Mouse (Mus musculus): Measurements from ENCODE around the gene Add3.

The Add3 gene

DNA sequence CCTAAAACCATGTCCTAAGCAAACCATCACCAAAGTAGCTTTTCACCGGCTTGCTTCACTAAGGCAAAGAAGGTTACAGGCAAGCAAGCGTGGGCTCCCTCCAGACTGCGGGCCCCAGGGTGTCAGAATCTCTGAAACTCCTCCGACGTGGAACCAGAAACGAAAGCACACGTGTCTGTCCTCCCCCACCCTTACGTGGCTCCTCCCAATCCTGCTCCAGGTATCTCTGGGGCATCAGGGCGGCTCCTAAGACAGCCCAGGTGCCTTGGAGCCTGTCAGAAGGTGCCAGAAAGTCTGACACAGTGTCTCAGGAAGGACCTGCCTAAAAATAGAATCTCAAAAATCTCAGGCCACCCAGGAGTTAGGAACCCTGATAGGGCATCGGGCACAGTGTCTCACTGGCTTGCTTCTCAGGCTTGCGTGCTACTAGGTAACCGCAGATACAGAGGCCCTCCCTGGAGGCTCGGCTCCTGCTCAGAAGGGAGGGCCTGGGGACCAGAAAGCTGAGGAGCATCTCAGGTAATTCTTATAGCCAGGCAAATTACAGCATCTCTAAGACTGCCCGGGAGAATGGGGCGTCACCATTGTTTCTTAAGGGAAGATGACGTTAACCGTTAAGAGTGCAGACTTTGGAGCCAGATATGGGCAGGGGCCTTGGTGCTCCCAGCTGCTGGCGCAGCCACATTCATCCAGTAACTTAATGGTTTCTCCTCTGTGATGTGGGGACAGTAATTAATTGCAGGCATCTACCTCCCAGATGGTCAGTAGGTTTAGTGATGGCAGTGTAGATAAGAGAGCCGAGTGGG, 136.9 kb downstream of the Add3 start:
- no peak for DNase-seq

DNA sequence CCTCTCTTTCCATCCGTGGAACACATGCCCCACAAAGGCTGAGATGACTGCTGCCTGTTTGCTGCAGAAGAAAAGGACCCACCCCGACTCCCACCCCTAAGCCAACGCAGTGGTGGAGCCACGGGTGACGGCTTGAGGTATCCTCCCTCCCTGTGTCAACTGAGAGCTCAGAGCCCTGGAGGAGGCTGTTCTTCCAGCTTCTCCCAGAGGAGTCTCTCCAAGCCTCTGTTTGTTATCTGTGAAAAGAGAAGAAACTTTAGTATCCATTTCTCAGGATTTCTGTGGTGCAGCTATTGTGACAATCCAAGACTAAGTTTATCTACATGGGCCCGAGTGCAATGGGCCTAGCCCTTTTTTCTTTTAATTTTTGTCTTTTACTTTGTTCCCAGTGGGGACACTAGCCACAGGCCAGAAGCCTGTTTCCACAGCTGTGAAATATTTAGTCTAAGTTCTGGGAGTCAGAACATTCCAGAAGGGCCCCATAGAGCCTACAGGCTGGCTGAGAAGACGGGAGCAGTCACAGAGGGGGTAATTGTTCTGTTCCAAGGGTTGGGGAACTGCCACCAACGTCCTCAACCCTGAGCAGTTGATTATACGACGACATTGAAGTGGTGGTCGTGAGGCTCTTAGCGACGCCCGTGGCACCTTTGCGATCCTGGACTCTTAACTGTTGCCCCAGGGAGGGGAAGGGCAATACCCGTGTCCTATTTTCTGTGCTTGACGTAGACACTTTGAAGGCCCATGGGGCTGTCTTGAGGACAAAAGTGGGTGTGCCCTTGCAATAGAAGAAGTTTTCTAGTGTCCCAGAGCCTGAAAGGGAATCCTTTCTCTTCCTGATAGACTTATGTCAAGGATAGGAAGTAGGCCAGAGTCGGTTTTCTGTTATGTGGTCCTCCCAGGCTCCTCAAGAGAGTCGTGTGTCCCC, 138.5 kb downstream of the Add3 start:
- no peak for DNase-seq

DNA sequence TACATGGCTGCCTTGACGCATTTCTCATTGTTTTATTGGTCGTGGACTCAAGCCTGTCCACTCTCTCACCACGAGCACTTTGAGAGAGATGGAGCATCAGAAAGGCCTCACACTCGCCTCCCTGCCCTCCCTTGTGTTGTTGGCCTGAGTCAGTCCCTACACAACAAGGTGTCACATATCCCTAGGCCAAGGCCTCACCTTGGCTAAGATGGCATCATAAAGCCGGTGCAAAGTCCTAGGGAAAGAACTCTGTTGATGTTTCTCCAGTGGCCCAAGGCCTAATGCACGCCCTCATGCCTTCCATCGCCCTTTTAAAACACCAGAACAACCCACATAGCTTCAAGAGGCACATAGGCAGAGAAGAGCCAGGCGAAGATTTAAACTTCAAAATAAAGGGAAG, 140.0 kb downstream of the Add3 start:
- no peak for DNase-seq

DNA sequence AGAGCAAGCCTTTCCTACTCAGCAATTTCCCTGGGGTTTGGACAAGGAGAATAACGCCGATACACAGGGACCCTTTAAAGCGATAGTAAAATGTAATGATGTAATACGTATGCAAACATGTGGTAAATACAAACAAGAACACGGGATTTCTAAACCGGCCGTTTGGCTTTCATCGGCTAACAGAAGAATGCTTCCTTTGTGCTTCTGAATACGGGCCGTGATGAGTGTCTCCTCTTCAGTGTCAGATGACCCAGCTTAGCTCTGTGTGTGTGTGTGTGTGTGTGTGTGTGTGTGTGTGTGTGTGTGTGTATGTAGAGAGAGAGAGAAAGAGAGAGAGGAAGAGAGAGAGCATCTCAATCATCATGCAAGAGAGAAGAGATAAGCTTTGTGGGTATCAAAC, 142.3 kb downstream of the Add3 start:
- DNase-seq, result no peak

DNA sequence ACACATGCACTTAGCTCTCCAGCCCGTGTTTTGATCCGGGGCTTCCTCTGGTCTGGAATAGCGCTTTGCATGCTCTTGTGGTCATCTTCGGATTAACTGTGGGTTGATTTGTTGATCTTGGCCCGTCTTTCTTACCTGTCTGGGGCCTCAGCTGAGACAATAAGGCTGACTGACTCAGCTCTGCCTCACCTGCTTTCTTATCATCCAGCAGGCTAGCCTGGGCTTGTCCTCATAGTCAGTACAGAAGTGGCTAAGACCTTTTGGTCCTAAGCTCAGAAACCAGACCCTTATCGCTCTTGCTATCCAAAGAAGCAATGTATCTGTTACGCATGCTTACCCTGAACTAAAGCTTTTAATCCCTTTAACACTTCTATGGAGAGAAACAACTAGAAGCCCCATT, 143.5 kb downstream of the Add3 start:
- no peak for DNase-seq

DNA sequence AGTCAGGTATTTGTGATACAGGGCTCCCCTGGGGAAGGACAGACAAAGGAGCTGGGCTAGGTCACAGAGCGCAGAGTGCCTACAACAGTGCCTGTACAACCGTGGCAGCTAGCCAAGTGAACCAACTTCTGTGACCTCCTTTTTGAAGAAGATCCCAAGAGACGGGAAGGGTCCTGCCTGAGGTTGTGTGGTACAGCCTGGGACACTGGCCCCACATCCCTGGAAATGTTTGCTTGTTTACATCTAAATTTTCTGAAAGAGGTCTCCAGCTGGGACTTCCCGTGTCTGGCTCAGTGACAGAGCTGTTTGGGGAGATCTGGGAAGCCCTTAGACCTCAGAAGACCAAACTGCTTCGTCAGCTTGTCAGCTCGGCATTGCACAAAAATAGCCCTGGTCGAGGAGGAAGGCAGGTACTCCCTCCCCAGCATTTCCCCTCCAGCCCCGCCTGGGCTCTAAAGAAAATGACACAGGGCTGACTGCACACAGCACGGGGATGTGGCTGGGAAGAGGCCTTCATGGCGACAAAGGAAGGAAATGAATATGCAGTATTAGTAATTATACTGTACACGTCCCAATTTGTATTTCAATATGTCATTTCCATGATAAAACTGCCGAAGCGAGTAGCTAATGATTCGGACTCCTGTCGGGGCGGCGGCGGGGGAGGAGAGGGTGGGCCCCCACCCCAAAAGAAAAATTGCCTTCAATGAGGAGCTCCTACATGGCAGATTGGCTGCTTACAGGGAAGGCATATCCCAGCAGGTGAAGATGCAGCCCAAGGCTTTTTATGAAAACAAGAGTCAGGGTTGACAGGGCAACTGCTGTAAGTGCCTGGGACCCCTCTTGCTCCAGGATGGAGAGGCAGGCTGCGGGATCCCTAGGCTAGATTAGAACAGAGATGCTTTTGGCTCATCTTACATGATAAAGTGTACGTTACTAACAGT, 144.3 kb downstream of the Add3 start:
- DNase-seq, result no peak

DNA sequence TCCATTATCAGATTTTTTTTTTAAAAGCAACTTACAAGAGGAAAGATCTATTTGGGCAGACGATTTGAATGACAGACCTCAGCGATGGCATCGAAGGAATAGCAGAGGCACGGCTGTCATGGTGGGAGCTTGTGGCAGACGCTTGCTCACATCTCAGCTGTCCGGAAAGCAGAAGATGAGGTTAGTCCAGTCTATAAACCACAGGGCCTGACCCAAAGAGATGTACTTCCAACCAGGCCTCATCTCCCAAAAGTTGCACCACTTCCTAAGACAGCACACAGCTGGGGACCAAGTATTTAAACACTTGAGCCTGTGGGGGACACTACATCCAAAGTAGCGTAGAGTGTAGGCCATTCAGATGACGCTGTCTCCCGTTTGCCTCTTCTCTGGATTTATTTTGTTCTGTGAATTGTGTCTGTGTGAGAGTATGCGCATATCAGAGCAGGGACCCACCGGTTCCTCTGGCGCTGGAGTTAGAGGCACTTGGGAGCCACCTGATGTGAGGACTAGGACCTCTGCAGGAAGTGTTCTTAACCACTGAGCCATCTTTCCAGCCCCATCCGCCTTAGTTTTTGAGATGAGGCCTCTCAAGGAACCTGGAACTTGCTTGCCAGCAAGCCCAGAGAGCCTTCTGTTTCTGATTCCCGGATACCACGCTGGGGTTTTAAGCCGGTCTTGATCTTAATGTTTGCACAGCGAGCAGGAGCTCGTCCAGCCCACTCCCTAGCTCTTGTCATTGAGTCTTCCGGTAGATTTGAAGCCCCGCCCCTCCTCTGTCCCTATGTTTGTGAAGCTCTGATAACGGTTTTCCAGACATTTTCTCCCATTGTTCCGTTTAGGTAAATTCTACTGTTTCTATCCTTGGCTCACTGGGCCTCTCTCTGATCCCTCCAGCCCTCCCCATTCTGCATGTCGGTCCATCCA, 156.3 kb downstream of the Add3 start:
- no peak for DNase-seq
